Mouse (Mus musculus) hindbrain, embryonic 11.5 days (tissue): ENCODE measurements around the gene Zfp174. TPM values are rescaled to one million over a fixed set of nuclear protein-coding genes. Genes with fewer than 3 reads are reported as not detected.
"Not testable (repeated sequence)": the region's sequence is repeated elsewhere in the genome, so short reads cannot be mapped to it uniquely, and the experiment has no call there.

Source experiments
- ATAC-seq: fragments of 200-750 bp; cut with Nextera tagmentation; 2 replicates; pipeline ENCODE4 v1.8.0; 2017; ENCODE audit warnings: mild to moderate bottlenecking, moderate TSS enrichment, moderate library complexity; ENCODE audit not compliant: low FRiP score
- DNase-seq: peaks from one replicate; pipeline ENCODE4 v3.0.0-alpha.2; 2015; ENCODE audit warnings: low spot score
- H3K27ac ChIP-seq: fragments of 300-500 bp; sonication (generic); 2 replicates; pipeline ENCODE4 v1.5.1; 2014; ENCODE audit warnings: mild to moderate bottlenecking, low read depth, low read length
- H3K27me3 ChIP-seq: fragments of 300-500 bp; sonication (generic); 2 replicates; pipeline ENCODE4 v1.6.1; 2014; ENCODE audit warnings: mild to moderate bottlenecking, low read length, moderate library complexity, mixed read lengths; ENCODE audit not compliant: control insufficient read depth, insufficient read depth
- H3K36me3 ChIP-seq: fragments of 300-500 bp; sonication (generic); 2 replicates; pipeline ENCODE4 v1.6.1; 2014; ENCODE audit warnings: mild to moderate bottlenecking, low read length, moderate library complexity, mixed read lengths; ENCODE audit not compliant: control insufficient read depth, insufficient read depth
- H3K4me1 ChIP-seq: fragments of 300-500 bp; sonication (generic); replicated peaks from 2 replicates; pipeline ENCODE4 v1.6.1; 2014; ENCODE audit warnings: low read length, mixed read lengths; ENCODE audit not compliant: control insufficient read depth, insufficient read depth
- H3K4me2 ChIP-seq: fragments of 300-500 bp; sonication (generic); replicated peaks from 2 replicates; pipeline ENCODE4 v1.6.1; 2014; ENCODE audit warnings: mild to moderate bottlenecking, low read depth, low read length
- H3K4me3 ChIP-seq: fragments of 300-500 bp; sonication (generic); 2 replicates; pipeline ENCODE4 v1.5.1; 2014; ENCODE audit warnings: low read depth, low read length
- H3K9ac ChIP-seq: fragments of 300-500 bp; sonication (generic); 2 replicates; pipeline ENCODE4 v1.6.1; 2014; ENCODE audit warnings: low read depth, low read length
- H3K9me3 ChIP-seq: fragments of 300-500 bp; sonication (generic); 2 replicates; pipeline ENCODE4 v1.6.1; 2016; ENCODE audit warnings: low read length; ENCODE audit not compliant: control insufficient read depth
- WGBS: fragments of 180-500 bp; shearing (Covaris S2); extraction: QIAGEN DNeasy Blood & Tissue Kit; methylation state at CpG from one replicate; pipeline ENCODE4 v1.1.7; 2014; 5-methylcytosine and 5-hydroxymethylcytosine counted together
- polyA plus RNA-seq: library from polyadenylated mRNA; unstranded; fragments of >200 nt; fragmentation: Nextera tagmentation; extraction: Ambion mirVana; gene quantifications from 2 replicates; pipeline ENCODE4 v1.2.1, GENCODE M21; 2014

The Zfp174 gene
- polyA plus RNA-seq = 0.91 and 1.0 TPM in 2 replicates

- ATAC-seq (peak; percentile 99), DNase-seq (peak; percentile 95)
- Histone ChIP-seq H3K27ac (no peak within 1 kb of the TSS), H3K36me3 (no peaks in the 10 kb centered on the region), H3K9me3 (no peaks in the 10 kb centered on the region), H3K4me3 (peak within 1 kb of the TSS; percentile 63), H3K27me3 (no peaks in the 10 kb centered on the region), H3K4me1 (0 out of 2 replicates have a peak, but pooled peaks cover 2% of the 10 kb centered on the region), H3K4me2 (peak within 1 kb of the TSS; percentile 50), H3K9ac (peak within 1 kb of the TSS; percentile 66)
- 4% methylated on average over 38 of the region's 38 CpGs for WGBS
Measured at GRCm38 (mm10) chr16:3846711-3847518, at the start of gene Zfp174. TSS of gene Zfp174 (plus strand) at chr16:3847268.

- no peak overlapping the region for H3K9ac ChIP-seq
- 80% methylated on average over 3 of the region's 3 CpGs for WGBS
- H3K4me2 ChIP-seq = no peak overlapping the region
- DNase-seq (no peak), ATAC-seq (no peak)
- H3K27me3 ChIP-seq = no peaks in the 10 kb centered on the region
- H3K4me3 ChIP-seq = no peak overlapping the region
- no peaks in the 10 kb centered on the region for H3K4me1 ChIP-seq
- no peaks in the 10 kb centered on the region for H3K36me3 ChIP-seq
- H3K9me3 ChIP-seq = no peaks in the 10 kb centered on the region; the same call in 1 of the 2 replicates
- H3K27ac ChIP-seq = no peak overlapping the region
Measured at GRCm38 (mm10) chr16:3808176-3808575, 38.9 kb upstream of the Zfp174 start.

- H3K36me3 ChIP-seq, H3K4me3 ChIP-seq, DNase-seq, H3K9ac ChIP-seq, H3K27me3 ChIP-seq, H3K9me3 ChIP-seq, H3K27ac ChIP-seq, H3K4me2 ChIP-seq, H3K4me1 ChIP-seq, ATAC-seq: not testable (repeated sequence)
- 91% methylated on average over 6 of the region's 6 CpGs for WGBS
Measured at GRCm38 (mm10) chr16:3814667-3815066, 32.4 kb upstream of the Zfp174 start.

- Histone ChIP-seq H3K4me3 (no peak overlapping the region), H3K27ac (no peak overlapping the region), H3K9me3 (no peaks in the 10 kb centered on the region), H3K36me3 (no peaks in the 10 kb centered on the region), H3K9ac (no peak overlapping the region), H3K4me2 (no peak overlapping the region), H3K4me1 (no peaks in the 10 kb centered on the region), H3K27me3 (no peaks in the 10 kb centered on the region)
- 88% methylated on average over 2 of the region's 2 CpGs for WGBS
- ATAC-seq (no peak), DNase-seq (no peak)
Measured at GRCm38 (mm10) chr16:3820202-3820601, 26.9 kb upstream of the Zfp174 start.

- Histone ChIP-seq H3K9ac (no peak overlapping the region), H3K4me3 (no peak overlapping the region), H3K9me3 (no peaks in the 10 kb centered on the region), H3K36me3 (no peaks in the 10 kb centered on the region), H3K4me1 (no peaks in the 10 kb centered on the region), H3K4me2 (no peak overlapping the region), H3K27ac (no peak overlapping the region), H3K27me3 (no peaks in the 10 kb centered on the region)
- DNase-seq = no peak
- no peak for ATAC-seq
- 59% methylated on average over 3 of the region's 3 CpGs for WGBS
Measured at GRCm38 (mm10) chr16:3828021-3828420, 19.0 kb upstream of the Zfp174 start.

- Histone ChIP-seq H3K4me1 (no peaks in the 10 kb centered on the region), H3K36me3 (no peaks in the 10 kb centered on the region), H3K4me3 (no peak overlapping the region), H3K9ac (no peak overlapping the region), H3K27ac (no peak overlapping the region), H3K9me3 (no peaks in the 10 kb centered on the region), H3K4me2 (no peak overlapping the region), H3K27me3 (no peaks in the 10 kb centered on the region)
- no peak for DNase-seq
- WGBS = 88% methylated on average over 2 of the region's 2 CpGs
- no peak for ATAC-seq
Measured at GRCm38 (mm10) chr16:3829727-3830126, 17.3 kb upstream of the Zfp174 start.

GRCm38 (mm10) chr16:3830588-3831109, 16.4 kb upstream of the Zfp174 start, which contains the start of gene Olfr15:
TSS of gene Olfr15 (plus strand) at chr16:3830878.
- Histone ChIP-seq H3K4me3 (no peak within 1 kb of the TSS), H3K9me3 (no peaks in the 10 kb centered on the region), H3K9ac (no peak within 1 kb of the TSS), H3K36me3 (no peaks in the 10 kb centered on the region), H3K4me2 (no peak within 1 kb of the TSS), H3K4me1 (no peaks in the 10 kb centered on the region), H3K27me3 (no peaks in the 10 kb centered on the region), H3K27ac (no peak within 1 kb of the TSS)
- ATAC-seq = no peak
- DNase-seq = no peak

- Histone ChIP-seq H3K36me3 (no peaks in the 10 kb centered on the region), H3K4me1 (no peaks in the 10 kb centered on the region), H3K4me3 (no peak overlapping the region), H3K27me3 (no peaks in the 10 kb centered on the region), H3K4me2 (no peak overlapping the region), H3K27ac (no peak overlapping the region), H3K9me3 (no peaks in the 10 kb centered on the region), H3K9ac (no peak overlapping the region)
- DNase-seq (no peak), ATAC-seq (no peak)
- WGBS = 92% methylated on average over 2 of the region's 2 CpGs
Measured at GRCm38 (mm10) chr16:3835461-3835860, 11.6 kb upstream of the Zfp174 start.
